Mouse (Mus musculus) neural tube, embryonic 10.5 days (tissue): Measurements from ENCODE around the gene Slc4a2.
"Not testable (repeated sequence)": the region's sequence is repeated elsewhere in the genome, so short reads cannot be mapped to it uniquely, and the experiment has no call there.

Source experiments
- DNase-seq: peaks from one replicate; pipeline ENCODE4 v3.0.0-alpha.2; 2017; ENCODE audit warnings: low spot score; ENCODE audit errors: extremely low spot score

Gene Slc4a2

GRCm38 (mm10) chr5:24393392-24393997 lies 30.1 kb upstream of the Slc4a2 start, which contains the start of gene Abcb8:
Gene Abcb8, plus strand, starts transcription at chr5:24393663.
- peak; percentile 82 for DNase-seq

- DNase-seq = peak; percentile 96
These were observed 29.3 kb upstream of the Slc4a2 start for GRCm38 (mm10) chr5:24394165-24394894.

GRCm38 (mm10) chr5:24396254-24396653 lies 27.4 kb upstream of the Slc4a2 start:
- not testable (repeated sequence) for DNase-seq

- no peak for DNase-seq
These were observed 24.0 kb upstream of the Slc4a2 start for GRCm38 (mm10) chr5:24399686-24400085.

GRCm38 (mm10) chr5:24400362-24400761 lies 23.3 kb upstream of the Slc4a2 start:
- no peak for DNase-seq

GRCm38 (mm10) chr5:24400911-24401605 lies 22.6 kb upstream of the Slc4a2 start:
- DNase-seq = no peak

GRCm38 (mm10) chr5:24401969-24402368 lies 21.7 kb upstream of the Slc4a2 start:
- no peak for DNase-seq

- no peak for DNase-seq
These were observed 18.9 kb upstream of the Slc4a2 start for GRCm38 (mm10) chr5:24404594-24405360.

- no peak for DNase-seq
These were observed 18.2 kb upstream of the Slc4a2 start for GRCm38 (mm10) chr5:24405389-24405876.

GRCm38 (mm10) chr5:24408651-24409050 lies 15.0 kb upstream of the Slc4a2 start:
- DNase-seq = no peak

GRCm38 (mm10) chr5:24409466-24409865 lies 14.2 kb upstream of the Slc4a2 start:
- DNase-seq = no peak

- no peak for DNase-seq
These were observed 11.6 kb upstream of the Slc4a2 start for GRCm38 (mm10) chr5:24412063-24412462.

GRCm38 (mm10) chr5:24413042-24413693 lies 10.5 kb upstream of the Slc4a2 start, which contains the start of gene Asic3:
Gene Asic3, plus strand, starts transcription at chr5:24413392.
- no peak for DNase-seq

GRCm38 (mm10) chr5:24413938-24414337 lies 9.7 kb upstream of the Slc4a2 start:
- DNase-seq = no peak

GRCm38 (mm10) chr5:24416222-24416736 lies 7.4 kb upstream of the Slc4a2 start:
- DNase-seq = peak; percentile 60

- no peak for DNase-seq
These were observed 6.0 kb upstream of the Slc4a2 start for GRCm38 (mm10) chr5:24417587-24417986.

GRCm38 (mm10) chr5:24420381-24420780 lies 3.3 kb upstream of the Slc4a2 start:
- DNase-seq = no peak

- DNase-seq = no peak
These were observed 556 bp downstream of the Slc4a2 start for GRCm38 (mm10) chr5:24424004-24424781.

- peak; percentile 84 for DNase-seq
These were observed 1.3 kb downstream of the Slc4a2 start for GRCm38 (mm10) chr5:24424861-24425411.
